Mouse (Mus musculus) thymus, adult 2 months (tissue): ENCODE data around the gene Urad.

Experiments
- CTCF ChIP-seq: fragments of 200-500 bp; IDR thresholded peaks from 2 replicates; pipeline ENCODE4 v1.5.1; 2012; ENCODE audit warnings: mild to moderate bottlenecking, control low read depth, low read length, moderate library complexity, borderline replicate concordance; ENCODE audit not compliant: control insufficient read depth, poor library complexity, insufficient read depth; ENCODE audit errors: extremely low read depth
- POLR2A ChIP-seq: fragments of 200-500 bp; IDR thresholded peaks from 2 replicates; pipeline ENCODE4 v1.6.1; 2012; ENCODE audit warnings: mild to moderate bottlenecking, low read length, control low read depth, moderate library complexity; ENCODE audit not compliant: control insufficient read depth, poor library complexity, insufficient read depth; ENCODE audit errors: extremely low read depth

- TF ChIP-seq POLR2A = no peak
- TF ChIP-seq CTCF = no peak
These were observed 22.3 kb downstream of the Urad start for GRCm38 (mm10) chr5:147300001-147300363.
